Mouse (Mus musculus) duodenum, adult 2 months (tissue): ENCODE data around the gene Asgr2. TPM values are rescaled to one million over a fixed set of nuclear protein-coding genes. Genes with fewer than 3 reads are reported as not detected.

Experiments used
- polyA plus RNA-seq: library from polyadenylated mRNA; depleted of rRNA; stranded (reverse); fragments of >200 nt; gene quantifications from 2 replicates; pipeline ENCODE4 v1.2.3, GENCODE M21; 2012; ENCODE audit warnings: low replicate concordance; rRNA removed

The Asgr2 gene
- polyA plus RNA-seq: 0.17 and 0.21 TPM in 2 replicates

GRCm38 (mm10) chr11:70091986-70092783 is at the start of gene Asgr2:
Gene Asgr2, plus strand, starts transcription at chr11:70092644.

GRCm38 (mm10) chr11:70053898-70054570 is 38.4 kb upstream of the Asgr2 start, which contains the start of gene Asgr1:
Gene Asgr1, plus strand, starts transcription at chr11:70054085.

GRCm38 (mm10) chr11:70129926-70130379 is 37.5 kb downstream of the Asgr2 start, which contains the start of gene Mgl2:
Gene Mgl2, plus strand, starts transcription at chr11:70130329.

Other genes starting within 250 kb of the Asgr2 start
- 39.3 and 58.9 TPM in 2 replicates for gene Plscr3, start 246.3 kb upstream of the Asgr2 start, polyA plus RNA-seq
- gene Tnk1, start 233.9 kb upstream of the Asgr2 start, polyA plus RNA-seq: 34.8 and 47.5 TPM in 2 replicates
- not detected in 2 replicates for gene Tmem95, start 214.6 kb upstream of the Asgr2 start, polyA plus RNA-seq
- gene Kctd11, start 211.2 kb upstream of the Asgr2 start, polyA plus RNA-seq: 2.0 and 2.3 TPM in 2 replicates
- 7.4 and 13.8 TPM in 2 replicates for gene Acap1, start 197.1 kb upstream of the Asgr2 start, polyA plus RNA-seq
- 2.1 and 3.0 TPM in 2 replicates for gene 2810408A11Rik, start 191.7 kb upstream of the Asgr2 start, polyA plus RNA-seq
- gene Neurl4, start 191.6 kb upstream of the Asgr2 start, polyA plus RNA-seq: 20.1 and 23.0 TPM in 2 replicates
- gene Gps2, start 178.8 kb upstream of the Asgr2 start, polyA plus RNA-seq: 106 and 110 TPM in 2 replicates
- gene Eif5a, start 170.7 kb upstream of the Asgr2 start, polyA plus RNA-seq: 196 and 222 TPM in 2 replicates
- gene Ybx2, start 156.8 kb upstream of the Asgr2 start, polyA plus RNA-seq: 10.8 and 28.6 TPM in 2 replicates
- 15.5 and 23.7 TPM in 2 replicates for gene Slc2a4, start 144.5 kb upstream of the Asgr2 start, polyA plus RNA-seq
- gene Cldn7, start 127.9 kb upstream of the Asgr2 start, polyA plus RNA-seq: 294 and 1,474 TPM in 2 replicates
- gene Ctdnep1, start 111.5 kb upstream of the Asgr2 start, polyA plus RNA-seq: 85.4 and 132 TPM in 2 replicates
- gene Elp5, start 110.1 kb upstream of the Asgr2 start, polyA plus RNA-seq: 38.1 and 39.2 TPM in 2 replicates
- 200 and 478 TPM in 2 replicates for gene Gabarap, start 101.5 kb upstream of the Asgr2 start, polyA plus RNA-seq
- gene Phf23, start 96.9 kb upstream of the Asgr2 start, polyA plus RNA-seq: 8.8 and 9.4 TPM in 2 replicates
- gene Dvl2, start 92.0 kb upstream of the Asgr2 start, polyA plus RNA-seq: 5.5 and 7.4 TPM in 2 replicates
- 124 and 125 TPM in 2 replicates for gene Acadvl, start 77.2 kb upstream of the Asgr2 start, polyA plus RNA-seq
- 5.2 and 5.7 TPM in 2 replicates for gene Dlg4, start 75.7 kb upstream of the Asgr2 start, polyA plus RNA-seq
- 0.49 TPM in 1 of 2 replicates, not detected in the other for gene Asgr1, start 38.6 kb upstream of the Asgr2 start, polyA plus RNA-seq
- 0.84 and 1.1 TPM in 2 replicates for gene Mgl2, start 37.7 kb downstream of the Asgr2 start, polyA plus RNA-seq
- 0.66 and 0.88 TPM in 2 replicates for gene Clec10a, start 63.6 kb downstream of the Asgr2 start, polyA plus RNA-seq
- gene Slc16a11, start 120.1 kb downstream of the Asgr2 start, polyA plus RNA-seq: 22.1 and 33.3 TPM in 2 replicates
- 5.7 and 10.5 TPM in 2 replicates for gene Slc16a13, start 128.4 kb downstream of the Asgr2 start, polyA plus RNA-seq
- gene Bcl6b, start 137.2 kb downstream of the Asgr2 start, polyA plus RNA-seq: 0.81 and 2.0 TPM in 2 replicates
- 44.8 and 46.2 TPM in 2 replicates for gene 0610010K14Rik, start 145.3 kb downstream of the Asgr2 start, polyA plus RNA-seq
- 3.7 and 6.3 TPM in 2 replicates for gene Gm21988, start 147.2 kb downstream of the Asgr2 start, polyA plus RNA-seq
- 194 and 270 TPM in 2 replicates for gene Rnasek, start 147.2 kb downstream of the Asgr2 start, polyA plus RNA-seq
- 0.87 and 1.2 TPM in 2 replicates for gene Alox12, start 162.7 kb downstream of the Asgr2 start, polyA plus RNA-seq
- 0.26 and 0.45 TPM in 2 replicates for gene Alox12e, start 230.0 kb downstream of the Asgr2 start, polyA plus RNA-seq